Mouse (Mus musculus) CH12.LX (cell line): Measurements from ENCODE around the gene Fgfr2. TPM values are rescaled to one million over a fixed set of nuclear protein-coding genes. Genes with fewer than 3 reads are reported as not detected.

ENCODE experiments used
- DNase-seq: peaks from one replicate; pipeline ENCODE4 v3.0.0-alpha.2; 2013; ENCODE audit errors: extremely low read depth
- H3K27ac ChIP-seq: 2 replicates; pipeline ENCODE4 v1.5.1; 2012; ENCODE audit warnings: low read depth, mild to moderate bottlenecking, control low read depth, moderate library complexity; ENCODE audit not compliant: insufficient read depth
- H3K27me3 ChIP-seq: replicated peaks from 2 replicates; pipeline ENCODE3; 2012; ENCODE audit warnings: inconsistent platforms
- H3K36me3 ChIP-seq, 2 experiments: replicated peaks in 1 of 2; 2 replicates each; pipeline versions ENCODE3 to v1.6.1; 2012; ENCODE audit warnings: inconsistent platforms in 1 of 2, low read length in 1 of 2, mild to moderate bottlenecking in 1 of 2, mixed read lengths in 1 of 2, moderate library complexity in 1 of 2; ENCODE audit not compliant: control insufficient read depth in 1 of 2, insufficient read depth in 1 of 2
- H3K4me1 ChIP-seq, 2 experiments: 2 replicates each; pipeline ENCODE4 v1.6.1; 2012; ENCODE audit warnings: inconsistent platforms in 1 of 2, moderate library complexity in 1 of 2; ENCODE audit not compliant: insufficient read depth in 2 of 2, control insufficient read depth in 1 of 2
- H3K4me2 ChIP-seq: 2 replicates; pipeline ENCODE4 v1.6.1; 2012; ENCODE audit warnings: low read depth, mild to moderate bottlenecking, control low read depth; ENCODE audit not compliant: poor library complexity, insufficient read depth, severe bottlenecking
- H3K4me3 ChIP-seq, 3 experiments: fragments of 150-350 bp in 1 of 3; sonication (generic) in 1 of 3; replicated peaks in 1 of 3; 2 replicates each; pipeline versions ENCODE3 to v1.5.1; 2011 to 2012; ENCODE audit warnings: low read depth in 2 of 3, low read length in 2 of 3, mild to moderate bottlenecking in 2 of 3, moderate library complexity in 2 of 3, control low read depth in 1 of 3, improper control_type of control experiment in 1 of 3, inconsistent platforms in 1 of 3, mixed read lengths in 1 of 3; ENCODE audit not compliant: poor library complexity in 1 of 3
- H3K79me2 ChIP-seq: replicated peaks from 2 replicates; pipeline ENCODE4 v1.6.1; 2012; ENCODE audit warnings: mild to moderate bottlenecking, moderate library complexity; ENCODE audit not compliant: control insufficient read depth, poor library complexity, insufficient read depth, severe bottlenecking; ENCODE audit errors: extremely low read depth
- H3K9ac ChIP-seq: 2 replicates; pipeline ENCODE4 v1.6.1; 2012; ENCODE audit warnings: low read depth, mild to moderate bottlenecking, control low read depth, moderate library complexity; ENCODE audit not compliant: insufficient read depth
- H3K9me3 ChIP-seq: replicated peaks from 2 replicates; pipeline ENCODE3; 2012; ENCODE audit warnings: low read length, inconsistent platforms, mixed read lengths
- BHLHE40 ChIP-seq: IDR thresholded peaks from 2 replicates; pipeline ENCODE4 v1.6.1; 2011; ENCODE audit warnings: mild to moderate bottlenecking, low read depth, low read length, improper control_type of control experiment
- CHD2 ChIP-seq: IDR thresholded peaks from 2 replicates; pipeline ENCODE4 v1.6.1; 2011; ENCODE audit warnings: low read length, improper control_type of control experiment
- EP300 ChIP-seq: IDR thresholded peaks from 2 replicates; pipeline ENCODE4 v1.6.1; 2011; ENCODE audit warnings: low read length, improper control_type of control experiment
- ETS1 ChIP-seq: conservative IDR thresholded peaks from 2 replicates; pipeline ENCODE4 v1.6.1; 2012; ENCODE audit warnings: low read depth, mild to moderate bottlenecking, inconsistent platforms, low read length, improper control_type of control experiment, moderate library complexity
- HCFC1 ChIP-seq: IDR thresholded peaks from 2 replicates; pipeline ENCODE4 v1.6.1; 2012; ENCODE audit warnings: low read depth, mild to moderate bottlenecking, inconsistent platforms, low read length, improper control_type of control experiment
- IRF4 ChIP-seq: IDR thresholded peaks from 2 replicates; pipeline ENCODE4 v1.6.1; 2014; ENCODE audit warnings: low read depth, mild to moderate bottlenecking, inconsistent platforms, low read length, improper control_type of control experiment
- JUN ChIP-seq: IDR thresholded peaks from 2 replicates; pipeline ENCODE4 v1.6.1; 2011; ENCODE audit warnings: low read depth, mild to moderate bottlenecking, low read length, improper control_type of control experiment, moderate library complexity; ENCODE audit not compliant: insufficient read depth
- JUND ChIP-seq: conservative IDR thresholded peaks from 2 replicates; pipeline ENCODE4 v1.6.1; 2011; ENCODE audit warnings: low read depth, low read length, improper control_type of control experiment
- MAFK ChIP-seq: IDR thresholded peaks from 2 replicates; pipeline ENCODE4 v1.6.1; 2011; ENCODE audit warnings: low read length, improper control_type of control experiment; ENCODE audit not compliant: insufficient replicate concordance
- MAZ ChIP-seq: IDR thresholded peaks from 2 replicates; pipeline ENCODE4 v1.6.1; 2012; ENCODE audit warnings: low read depth, mild to moderate bottlenecking, inconsistent platforms, low read length, improper control_type of control experiment, moderate library complexity
- MEF2A ChIP-seq: IDR thresholded peaks from 2 replicates; pipeline ENCODE4 v1.6.1; 2014; ENCODE audit warnings: low read depth, mild to moderate bottlenecking, inconsistent platforms, low read length, improper control_type of control experiment, borderline replicate concordance
- MXI1 ChIP-seq: IDR thresholded peaks from 2 replicates; pipeline ENCODE4 v1.6.1; 2011; ENCODE audit warnings: mild to moderate bottlenecking, low read depth, low read length, improper control_type of control experiment
- MYC ChIP-seq: IDR thresholded peaks from 2 replicates; pipeline ENCODE4 v1.6.1; 2011; ENCODE audit warnings: low read depth, mild to moderate bottlenecking, improper control_type of control experiment, low read length
- NELFE ChIP-seq: IDR thresholded peaks from 2 replicates; pipeline ENCODE4 v1.6.1; 2011; ENCODE audit warnings: low read depth, low read length, improper control_type of control experiment
- RCOR1 ChIP-seq: conservative IDR thresholded peaks from 2 replicates; pipeline ENCODE4 v1.6.1; 2012; ENCODE audit warnings: low read depth, mild to moderate bottlenecking, inconsistent platforms, low read length, improper control_type of control experiment
- SIN3A ChIP-seq: IDR thresholded peaks from 2 replicates; pipeline ENCODE4 v1.6.1; 2012; ENCODE audit warnings: low read length, improper control_type of control experiment, inconsistent platforms
- SMC3 ChIP-seq: IDR thresholded peaks from 2 replicates; pipeline ENCODE4 v1.6.1; 2011; ENCODE audit warnings: low read depth, low read length, improper control_type of control experiment
- TBP ChIP-seq: conservative IDR thresholded peaks from 2 replicates; pipeline ENCODE4 v1.6.1; 2011; ENCODE audit warnings: low read depth, low read length, improper control_type of control experiment
- TCF12 ChIP-seq: IDR thresholded peaks from 2 replicates; pipeline ENCODE4 v1.6.1; 2014; ENCODE audit warnings: low read depth, mild to moderate bottlenecking, inconsistent platforms, low read length, improper control_type of control experiment
- USF2 ChIP-seq: conservative IDR thresholded peaks from 2 replicates; pipeline ENCODE4 v1.6.1; 2011; ENCODE audit warnings: low read depth, low read length, improper control_type of control experiment
- ZC3H11A ChIP-seq: IDR thresholded peaks from 2 replicates; pipeline ENCODE4 v1.6.1; 2012; ENCODE audit warnings: low read depth, mild to moderate bottlenecking, inconsistent platforms, low read length, improper control_type of control experiment
- ZKSCAN1 ChIP-seq: IDR thresholded peaks from 2 replicates; pipeline ENCODE4 v1.6.1; 2012; ENCODE audit warnings: low read depth, inconsistent platforms, low read length, improper control_type of control experiment, borderline replicate concordance
- ZNF384 ChIP-seq: IDR thresholded peaks from 2 replicates; pipeline ENCODE4 v1.6.1; 2012; ENCODE audit warnings: low read depth, low read length, improper control_type of control experiment, inconsistent platforms
- dilution Hi-C: fragments of 300-500 bp; cut with MboI; formaldehyde crosslinking; loops from 2 replicates; pipeline ENCODE4 v1.14.3; 2020; ENCODE audit warnings: low sequenced_read_pairs; ENCODE audit not compliant: extremely low pct_unique_long_range_greater_than_20kb, extremely low pct_ligation_motif_present
- in situ Hi-C: fragments of 300-500 bp; cut with MboI; formaldehyde crosslinking; loops from 3 replicates; pipeline ENCODE4 v1.14.3; 2019; ENCODE audit warnings: low sequenced_read_pairs, low pct_ligation_motif_present, low pct_unique_long_range_greater_than_20kb, mixed read lengths
- polyA plus RNA-seq: library from polyadenylated mRNA; unstranded; fragments of >175 nt; gene quantifications from 2 replicates; pipeline ENCODE4 v1.2.1, GENCODE M21; 2012; ENCODE audit warnings: low read depth; ENCODE audit not compliant: insufficient read length
- total RNA-seq, 2 experiments: library from RNA; depleted of rRNA; stranded (reverse); fragments of 300-350 nt in 1 of 2; fragments of >200 nt in 1 of 2; gene quantifications; 2 replicates each; pipeline ENCODE4 v1.2.3; 2012 to 2014

The Fgfr2 gene
- total and polyA plus RNA-seq, 3 experiments: not detected

DNA sequence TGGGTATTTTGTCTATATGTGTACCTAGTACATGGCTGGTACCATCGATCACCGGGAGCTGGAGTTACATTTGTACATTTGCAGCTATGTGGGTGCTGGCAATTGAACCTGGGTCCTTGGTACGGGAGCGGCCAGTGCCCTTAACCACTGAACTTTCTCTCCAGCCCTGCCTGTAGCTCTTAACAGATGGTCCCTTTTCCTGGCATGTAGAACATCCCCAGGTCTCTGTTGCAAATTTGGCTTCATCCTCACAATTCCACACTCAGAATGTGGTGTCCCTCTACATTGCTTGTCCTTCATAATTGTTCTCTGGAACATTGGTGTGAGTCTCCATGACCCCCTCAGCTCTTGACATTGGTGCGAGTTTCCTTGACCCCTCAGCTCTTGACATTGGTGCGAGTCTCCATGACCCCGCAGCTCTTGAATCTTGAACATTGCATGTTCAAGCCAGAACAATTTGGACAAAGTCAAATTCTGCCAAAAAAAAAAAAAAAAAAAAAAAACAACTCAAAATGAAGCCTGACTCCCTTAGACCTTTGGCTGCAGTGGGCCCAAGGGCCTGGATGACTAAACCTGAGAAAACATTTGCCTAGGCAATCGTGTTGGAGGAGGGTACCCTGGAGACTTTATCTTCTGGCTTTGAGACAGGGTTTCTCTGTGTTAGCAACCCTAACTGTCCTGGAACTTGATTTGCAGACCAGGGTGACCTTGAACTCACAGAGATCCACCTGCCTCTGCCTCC is 816.3 kb downstream of the Fgfr2 start:
- DNase-seq: peak; percentile 82
- in situ Hi-C loops (no loop called here), dilution Hi-C loops (no loop called here)
- H3K79me2 ChIP-seq: no peaks in the 10 kb centered on the region
- no peaks in the 10 kb centered on the region for H3K36me3 ChIP-seq
- peaks cover 28 to 57% of the 10 kb centered on the region in 2 experiments for H3K4me1 ChIP-seq
- no peak overlapping the region for H3K9ac ChIP-seq
- H3K9me3 ChIP-seq: no peaks in the 10 kb centered on the region
- H3K27ac ChIP-seq: no peak overlapping the region
- H3K4me2 ChIP-seq: no peak overlapping the region
- peaks cover 31% of the 10 kb centered on the region for H3K27me3 ChIP-seq
- no peak overlapping the region for H3K4me3 ChIP-seq
- TF ChIP-seq MAZ (peak; percentile 52; the same call in 1 of the 2 replicates), NELFE (no peak), ZKSCAN1 (no peak), TCF12 (0 out of 2 replicates have a peak, but pooled peaks have one; percentile 57), MXI1 (no peak), USF2 (no peak), MEF2A (peak; percentile 56), SMC3 (no peak), JUN (peak; percentile 84), BHLHE40 (peak; percentile 80), CHD2 (peak; percentile 79; the same call in 1 of the 2 replicates), RCOR1 (peak; percentile 87; the same call in 1 of the 2 replicates), ETS1 (peak; percentile 65), MYC (0 out of 2 replicates have a peak, but pooled peaks have one; percentile 19), SIN3A (peak; percentile 69; the same call in 1 of the 2 replicates), ZNF384 (peak; percentile 98), TBP (0 out of 2 replicates have a peak, but pooled peaks have one; percentile 22), MAFK (peak; percentile 58; the same call in 1 of the 2 replicates), HCFC1 (peak; percentile 32; the same call in 1 of the 2 replicates), JUND (peak; percentile 93), IRF4 (peak; percentile 99), EP300 (peak; percentile 94), ZC3H11A (no peak)
